Mouse (Mus musculus): ENCODE results near the gene Slc12a5. TPM values are rescaled to one million over a fixed set of nuclear protein-coding genes. Genes with fewer than 3 reads are reported as not detected.
A peak's percentile ranks its signal among the peaks of the same experiment; 100 is the strongest.

Gene Slc12a5
- total and polyA plus RNA-seq, 3 experiments: 0.50 to 1.3 TPM; not detected in 1

DNA sequence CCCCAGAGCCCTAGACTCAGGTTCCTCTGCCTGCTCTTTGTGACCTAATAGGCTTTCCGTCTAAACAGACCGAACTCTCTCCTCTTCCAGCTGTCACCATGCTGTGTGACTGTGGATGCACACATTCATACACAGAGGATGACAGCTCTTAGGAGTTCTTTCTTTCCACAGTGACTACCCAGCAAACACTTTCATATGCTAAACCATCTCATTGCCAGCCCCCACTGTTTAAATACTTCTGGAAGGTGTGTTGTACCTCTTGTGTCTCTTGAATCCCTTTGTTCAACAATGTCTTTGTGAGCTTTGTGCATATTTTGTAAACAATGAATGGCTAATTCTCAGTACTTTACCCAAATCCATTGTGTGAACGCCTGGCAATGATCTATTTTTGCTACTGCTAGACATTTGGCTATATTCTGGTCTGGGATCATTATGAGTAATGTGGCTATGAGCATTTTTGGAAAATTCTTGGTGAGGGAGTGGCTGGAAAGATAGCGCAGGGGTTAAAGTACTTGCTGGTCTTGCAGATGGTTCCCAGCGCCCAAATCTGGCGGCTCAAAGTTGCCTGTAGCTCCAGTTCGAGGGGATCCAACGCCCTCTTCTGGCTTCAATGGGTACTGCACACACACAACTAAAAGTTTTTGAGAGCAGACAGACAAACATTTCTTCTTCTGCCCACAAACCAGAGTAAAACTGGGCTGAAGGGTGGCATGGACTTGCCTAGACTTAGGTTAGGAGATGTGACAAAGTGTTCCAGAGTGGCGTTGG, 2.9 kb upstream of the Slc12a5 start:
- Histone ChIP-seq H3K4me3 (ENCODE audit: control insufficient read depth in 1 of 2, insufficient read depth in 1 of 2, low read depth in 2 of 2, low read length in 2 of 2) (no peak overlapping the region), H3K9ac (ENCODE audit: control insufficient read depth, low read depth, low read length, poor library complexity, severe bottlenecking) (no peak overlapping the region), H3K9me3 (replicated peaks; ENCODE audit: insufficient read depth, low read length) (no peaks in the 10 kb centered on the region), H3K27me3 (ENCODE audit: control insufficient read depth in 1 of 2, insufficient read depth in 2 of 2, low read length in 2 of 2) (no peaks in the 10 kb centered on the region), H3K27ac (ENCODE audit: control insufficient read depth, low read depth, low read length) (no peak overlapping the region), H3K79me2 (ENCODE audit: control insufficient read depth, insufficient read depth, low read length, poor library complexity) (no peaks in the 10 kb centered on the region; the same call in 1 of the 2 replicates), H3K4me1 (ENCODE audit: control insufficient read depth in 1 of 2, insufficient read depth in 2 of 2, low read length in 2 of 2) (peaks cover 0 to 11% of the 10 kb centered on the region in 2 experiments; a peak in 2 of 4 replicates), H3K36me3 (ENCODE audit: control insufficient read depth in 1 of 2, insufficient read depth in 2 of 2, low read length in 2 of 2) (peaks cover 0 to 3% of the 10 kb centered on the region in 2 experiments; a peak in 1 of 4 replicates)
- peak; percentile 22 to 36 (median 24); a peak in 3 of 6 replicates for TF ChIP-seq CTCF (IDR thresholded peaks at IDR 0.05 in 2 of 3, conservative IDR thresholded peaks at IDR 0.05 in 1 of 3; ENCODE audit: control insufficient read depth in 1 of 3, insufficient read depth in 1 of 3, low read depth in 2 of 3, low read length in 3 of 3, poor library complexity in 1 of 3, severe bottlenecking in 1 of 3)
- TF ChIP-seq USF1 (IDR thresholded peaks at IDR 0.05; ENCODE audit: low read depth, low read length): no peak
- no peak for TF ChIP-seq ETS1 (IDR thresholded peaks at IDR 0.05; ENCODE audit: low read depth, low read length)
- no peak for TF ChIP-seq RAD21 (IDR thresholded peaks at IDR 0.05; ENCODE audit: low read depth, low read length)
- no peak for DNase-seq (ENCODE audit: low read depth, low spot score)

DNA sequence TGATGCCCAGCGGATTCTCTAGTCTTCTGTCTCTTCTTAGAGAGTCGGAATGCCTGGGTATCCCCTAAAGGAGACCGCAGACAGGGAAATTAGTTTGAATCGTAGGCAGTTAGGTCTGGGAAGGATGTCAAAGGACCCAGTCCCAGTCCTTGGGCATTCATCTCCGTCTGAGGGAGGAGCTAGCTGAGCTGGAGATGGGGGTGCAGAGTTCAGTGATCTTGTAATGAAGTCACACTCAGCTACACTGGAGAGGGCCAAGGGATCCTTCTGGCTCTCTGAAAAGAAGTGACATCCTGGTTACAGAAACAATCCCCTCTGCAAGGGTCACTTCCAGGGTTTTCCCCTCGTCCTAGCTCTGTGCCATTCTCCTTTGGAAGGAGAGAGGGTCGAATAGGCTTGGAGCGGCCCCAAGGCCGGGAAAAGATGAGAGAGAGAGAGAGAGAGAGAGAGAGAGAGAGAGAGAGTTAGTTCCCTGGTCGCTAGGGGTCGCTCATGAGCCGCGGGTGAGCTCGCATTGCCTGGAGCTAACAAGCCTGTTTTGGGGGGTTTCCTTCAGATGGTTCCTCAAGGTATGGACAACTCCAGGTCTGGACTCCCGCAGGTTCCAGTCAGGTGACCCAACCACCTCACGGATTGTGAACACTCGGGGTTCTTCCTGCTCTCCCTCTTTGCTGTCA, 1.0 kb downstream of the Slc12a5 start:
- peak; percentile 84 for DNase-seq (ENCODE audit: low read depth, low spot score)

More for the DNA sequence above, 1.0 kb downstream of the Slc12a5 start:
- Histone ChIP-seq H3K4me3 (ENCODE audit: control insufficient read depth in 1 of 2, insufficient read depth in 1 of 2, low read depth in 2 of 2, low read length in 2 of 2) (peak overlapping the region; percentile 65 to 77; a peak in 3 of 4 replicates), H3K27me3 (ENCODE audit: control insufficient read depth in 1 of 2, insufficient read depth in 2 of 2, low read length in 2 of 2) (no peaks in the 10 kb centered on the region), H3K4me1 (ENCODE audit: control insufficient read depth in 1 of 2, insufficient read depth in 2 of 2, low read length in 2 of 2) (peaks cover 0 to 11% of the 10 kb centered on the region in 2 experiments; a peak in 2 of 4 replicates), H3K9me3 (replicated peaks; ENCODE audit: insufficient read depth, low read length) (no peaks in the 10 kb centered on the region), H3K9ac (ENCODE audit: control insufficient read depth, low read depth, low read length, poor library complexity, severe bottlenecking) (peak overlapping the region; percentile 66), H3K36me3 (ENCODE audit: control insufficient read depth in 1 of 2, insufficient read depth in 2 of 2, low read length in 2 of 2) (peaks cover 0 to 3% of the 10 kb centered on the region in 2 experiments; a peak in 1 of 4 replicates), H3K27ac (ENCODE audit: control insufficient read depth, low read depth, low read length) (0 out of 2 replicates have a peak overlapping the region, but pooled peaks have one; percentile 15), H3K79me2 (ENCODE audit: control insufficient read depth, insufficient read depth, low read length, poor library complexity) (no peaks in the 10 kb centered on the region; the same call in 1 of the 2 replicates)
- TF ChIP-seq POLR2AphosphoS2 (IDR thresholded peaks at IDR 0.05; ENCODE audit: low read length): no peak
- TF ChIP-seq USF2 (IDR thresholded peaks at IDR 0.05; ENCODE audit: borderline replicate concordance in 1 of 2, insufficient read depth in 1 of 2, low read depth in 1 of 2, low read length in 2 of 2): no peak
- no peak for TF ChIP-seq ETS1 (IDR thresholded peaks at IDR 0.05; ENCODE audit: low read depth, low read length)
- TF ChIP-seq TAL1 (IDR thresholded peaks at IDR 0.05; ENCODE audit: low read length): no peak
- TF ChIP-seq USF1 (IDR thresholded peaks at IDR 0.05; ENCODE audit: low read depth, low read length): no peak
- peak; percentile 75 to 86 (median 78) for TF ChIP-seq CTCF (IDR thresholded peaks at IDR 0.05 in 2 of 3, conservative IDR thresholded peaks at IDR 0.05 in 1 of 3; ENCODE audit: control insufficient read depth in 1 of 3, insufficient read depth in 1 of 3, low read depth in 2 of 3, low read length in 3 of 3, poor library complexity in 1 of 3, severe bottlenecking in 1 of 3)
- TF ChIP-seq MXI1 (IDR thresholded peaks at IDR 0.05; ENCODE audit: low read depth, low read length): no peak
- TF ChIP-seq JUND (IDR thresholded peaks at IDR 0.05; ENCODE audit: low read depth, low read length): peak; percentile 100
- TF ChIP-seq CHD1 (IDR thresholded peaks at IDR 0.05; ENCODE audit: low read depth, low read length): no peak
- TF ChIP-seq RAD21 (IDR thresholded peaks at IDR 0.05; ENCODE audit: low read depth, low read length): peak; percentile 73
- no peak for TF ChIP-seq MEF2A (IDR thresholded peaks at IDR 0.05; ENCODE audit: extremely low read depth, insufficient replicate concordance, low read depth, low read length, poor library complexity, severe bottlenecking)
- TF ChIP-seq MYB (IDR thresholded peaks at IDR 0.05; ENCODE audit: low read depth, low read length): no peak
- no peak for TF ChIP-seq GATA1 (IDR thresholded peaks at IDR 0.05; ENCODE audit: low read depth, low read length)
- TF ChIP-seq ZC3H11A (IDR thresholded peaks at IDR 0.05; ENCODE audit: low read depth, low read length): no peak
- no peak for TF ChIP-seq TBP (IDR thresholded peaks at IDR 0.05; ENCODE audit: low read depth, low read length)
- no peak for TF ChIP-seq RCOR1 (IDR thresholded peaks at IDR 0.05; ENCODE audit: low read depth, low read length)
- TF ChIP-seq MYC (IDR thresholded peaks at IDR 0.05; ENCODE audit: low read depth, low read length): no peak
- peak; percentile 58 for TF ChIP-seq SMC3 (IDR thresholded peaks at IDR 0.05; ENCODE audit: low read depth, low read length)
- no peak for TF ChIP-seq SIN3A (IDR thresholded peaks at IDR 0.05; ENCODE audit: low read length)
- TF ChIP-seq TCF12 (IDR thresholded peaks at IDR 0.05; ENCODE audit: low read depth, low read length): no peak
- TF ChIP-seq POLR2AphosphoS5 (IDR thresholded peaks at IDR 0.05; ENCODE audit: borderline replicate concordance, low read depth, low read length): no peak

Measured in MEL (cell line).